Mouse (Mus musculus) heart, embryonic 12.5 days (tissue): Measurements from ENCODE around the gene Stk40. TPM values are rescaled to one million over a fixed set of nuclear protein-coding genes. Genes with fewer than 3 reads are reported as not detected.

ENCODE experiments used
- ATAC-seq: fragments of 200-750 bp; cut with Nextera tagmentation; 2 replicates; pipeline ENCODE4 v1.8.0; 2017; ENCODE audit warnings: moderate TSS enrichment, moderate library complexity; ENCODE audit not compliant: insufficient number of reproducible peaks, low FRiP score
- H3K27ac ChIP-seq: fragments of 300-500 bp; sonication (generic); 2 replicates; pipeline ENCODE4 v1.5.1; 2016; ENCODE audit warnings: mild to moderate bottlenecking, moderate library complexity; ENCODE audit not compliant: poor library complexity, severe bottlenecking
- H3K27me3 ChIP-seq: fragments of 300-500 bp; sonication (generic); replicated peaks from 2 replicates; pipeline ENCODE4 v1.6.1; 2016; ENCODE audit warnings: mild to moderate bottlenecking, moderate library complexity
- H3K36me3 ChIP-seq: fragments of 300-500 bp; sonication (generic); 2 replicates; pipeline ENCODE4 v1.6.1; 2016; ENCODE audit warnings: mild to moderate bottlenecking, moderate library complexity
- H3K4me1 ChIP-seq: fragments of 300-500 bp; sonication (generic); replicated peaks from 2 replicates; pipeline ENCODE4 v1.6.1; 2016; ENCODE audit warnings: mild to moderate bottlenecking
- H3K4me2 ChIP-seq: fragments of 300-500 bp; sonication (generic); 2 replicates; pipeline ENCODE4 v1.6.1; 2016; ENCODE audit warnings: mild to moderate bottlenecking, moderate library complexity
- H3K4me3 ChIP-seq: fragments of 300-500 bp; sonication (generic); 2 replicates; pipeline ENCODE4 v1.5.1; 2016; ENCODE audit warnings: mild to moderate bottlenecking
- H3K9ac ChIP-seq: fragments of 300-500 bp; sonication (generic); 2 replicates; pipeline ENCODE4 v1.6.1; 2016; ENCODE audit warnings: mild to moderate bottlenecking, moderate library complexity
- H3K9me3 ChIP-seq: fragments of 300-500 bp; sonication (generic); replicated peaks from 2 replicates; pipeline ENCODE4 v1.6.1; 2016; ENCODE audit warnings: mild to moderate bottlenecking, moderate library complexity
- WGBS: fragments of 180-500 bp; shearing (Covaris S2); methylation state at CpG from one replicate; pipeline ENCODE4 v1.1.7; 2016; 5-methylcytosine and 5-hydroxymethylcytosine counted together
- polyA plus RNA-seq: library from polyadenylated mRNA; unstranded; fragments of >200 nt; fragmentation: Nextera tagmentation; extraction: Ambion mirVana; gene quantifications from 2 replicates; pipeline ENCODE4 v1.2.1, GENCODE M21; 2016

The Stk40 gene
- 35.0 and 35.2 TPM in 2 replicates for polyA plus RNA-seq

GRCm38 (mm10) chr4:126103590-126104068 lies at the start of gene Stk40:
Stk40 (plus strand) TSS chr4:126103957.
- Histone ChIP-seq H3K4me1 (peaks cover 72% of the 10 kb centered on the region), H3K27me3 (no peaks in the 10 kb centered on the region), H3K9ac (peak within 1 kb of the TSS; percentile 92), H3K36me3 (peaks cover 7% of the 10 kb centered on the region; the same call in 1 of the 2 replicates), H3K9me3 (no peaks in the 10 kb centered on the region), H3K27ac (peak within 1 kb of the TSS; percentile 94), H3K4me3 (peak within 1 kb of the TSS; percentile 81), H3K4me2 (peak within 1 kb of the TSS; percentile 99)
- ATAC-seq: peak; percentile 92
- WGBS: 1% methylated on average over 32 of the region's 34 CpGs

DNA sequence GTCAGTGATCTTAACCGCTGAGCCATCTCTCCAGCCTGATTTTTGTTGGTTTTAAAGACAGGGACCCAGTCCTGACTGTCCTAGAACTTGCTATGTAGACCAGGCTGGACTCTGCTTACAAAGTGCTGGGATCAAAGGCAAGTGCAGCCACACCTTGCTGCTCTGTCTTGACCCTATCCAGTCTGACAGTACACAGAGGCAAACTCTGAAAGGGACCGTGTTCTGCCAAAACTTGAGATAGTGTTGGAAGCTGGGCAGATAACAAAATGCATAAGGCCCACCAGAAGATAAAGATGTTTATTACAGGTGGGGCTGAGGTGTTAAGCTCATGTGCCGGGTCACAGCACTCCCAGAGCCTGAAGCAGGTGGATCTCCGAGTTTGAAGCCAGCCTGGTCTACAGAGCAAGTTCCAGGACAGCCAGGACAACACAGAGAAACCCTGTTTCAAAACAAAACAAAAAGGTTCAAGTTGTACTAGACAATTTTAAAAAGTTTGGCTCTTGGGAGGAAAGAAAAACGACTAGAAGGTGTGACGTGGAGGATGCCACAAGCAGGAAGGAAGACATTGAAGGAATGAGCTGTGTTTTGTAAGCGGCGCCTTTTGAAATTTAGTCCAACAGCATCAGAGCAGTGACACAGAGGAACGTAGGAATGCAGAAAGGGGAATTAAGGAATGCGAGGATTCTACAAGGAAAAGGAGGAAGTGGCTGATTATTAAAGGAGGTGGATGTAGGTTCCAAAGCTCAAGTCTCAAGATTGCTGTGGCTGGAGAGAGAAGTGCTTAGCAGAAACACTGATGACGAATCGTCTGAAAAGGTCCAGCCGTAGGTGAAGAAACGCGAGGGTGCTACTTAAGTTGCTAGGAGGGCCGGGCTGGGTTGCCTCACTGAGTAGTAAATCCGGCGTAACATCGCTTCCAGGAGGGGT lies 46.3 kb upstream of the Stk40 start:
- peak overlapping the region; percentile 61 for H3K4me3 ChIP-seq

GRCm38 (mm10) chr4:126058134-126058996 lies 45.4 kb upstream of the Stk40 start, which contains the start of gene Oscp1:
Oscp1 (plus strand) TSS chr4:126058565.
- no peaks in the 10 kb centered on the region for H3K9me3 ChIP-seq
- peaks cover 26% of the 10 kb centered on the region for H3K36me3 ChIP-seq
- peaks cover 17% of the 10 kb centered on the region for H3K4me1 ChIP-seq
- H3K4me3 ChIP-seq: peak within 1 kb of the TSS; percentile 61
- ATAC-seq: peak; percentile 96
- under 1% methylated on average over 57 of the region's 57 CpGs for WGBS
- H3K9ac ChIP-seq: peak within 1 kb of the TSS; percentile 74
- peak within 1 kb of the TSS; percentile 92 for H3K4me2 ChIP-seq
- H3K27ac ChIP-seq: no peak within 1 kb of the TSS
- H3K27me3 ChIP-seq: no peaks in the 10 kb centered on the region

More for the DNA sequence above, 46.3 kb upstream of the Stk40 start:
- Histone ChIP-seq H3K4me2 (peak overlapping the region; percentile 92), H3K27me3 (no peaks in the 10 kb centered on the region), H3K9ac (peak overlapping the region; percentile 64), H3K9me3 (no peaks in the 10 kb centered on the region), H3K27ac (no peak overlapping the region), H3K36me3 (peaks cover 32% of the 10 kb centered on the region), H3K4me1 (peaks cover 17% of the 10 kb centered on the region)
- peak; percentile 23; the same call in 1 of the 2 replicates for ATAC-seq
- 10% methylated on average over 19 of the region's 19 CpGs for WGBS

- H3K9me3 ChIP-seq: no peaks in the 10 kb centered on the region
- ATAC-seq: no peak
- peak overlapping the region; percentile 61 for H3K4me3 ChIP-seq
- WGBS: 40% methylated on average over 9 of the region's 9 CpGs
- peak overlapping the region; percentile 92 for H3K4me2 ChIP-seq
- H3K27ac ChIP-seq: no peak overlapping the region
- H3K36me3 ChIP-seq: peaks cover 20% of the 10 kb centered on the region
- H3K9ac ChIP-seq: peak overlapping the region; percentile 74
- peaks cover 17% of the 10 kb centered on the region for H3K4me1 ChIP-seq
- H3K27me3 ChIP-seq: no peaks in the 10 kb centered on the region
These were observed 44.8 kb upstream of the Stk40 start for GRCm38 (mm10) chr4:126058997-126059362.

DNA sequence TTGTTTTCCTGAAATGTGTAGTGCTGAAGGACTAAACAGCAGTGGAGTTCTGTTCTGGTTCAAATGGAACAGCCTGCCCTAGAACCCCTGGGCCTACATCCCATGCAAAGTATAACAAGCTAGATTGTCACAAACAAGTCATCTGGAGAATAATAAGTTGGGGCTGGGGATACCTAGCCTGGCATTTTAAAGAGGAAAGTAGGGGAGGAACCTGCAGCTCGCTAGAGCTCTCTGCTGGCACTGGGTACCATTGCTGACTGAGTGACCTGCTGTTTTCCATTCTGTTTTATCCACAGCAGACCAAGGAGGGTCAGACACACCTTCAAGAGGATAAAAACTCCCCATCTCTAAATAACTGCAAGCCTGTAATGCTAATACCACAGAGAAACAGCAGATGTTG lies 40.9 kb upstream of the Stk40 start:
- no peak overlapping the region for H3K27ac ChIP-seq
- no peak for ATAC-seq
- no peak overlapping the region for H3K4me3 ChIP-seq
- no peak overlapping the region for H3K9ac ChIP-seq
- H3K36me3 ChIP-seq: no peaks in the 10 kb centered on the region
- 50% methylated on average over 1 of the region's 1 CpGs for WGBS
- no peak overlapping the region for H3K4me2 ChIP-seq
- H3K4me1 ChIP-seq: peaks cover 8% of the 10 kb centered on the region
- H3K9me3 ChIP-seq: no peaks in the 10 kb centered on the region
- no peaks in the 10 kb centered on the region for H3K27me3 ChIP-seq

- 77% methylated on average over 7 of the region's 7 CpGs for WGBS
- no peaks in the 10 kb centered on the region for H3K36me3 ChIP-seq
- H3K9me3 ChIP-seq: no peaks in the 10 kb centered on the region
- no peaks in the 10 kb centered on the region for H3K27me3 ChIP-seq
- H3K4me3 ChIP-seq: no peak overlapping the region
- H3K9ac ChIP-seq: no peak overlapping the region
- no peak overlapping the region for H3K27ac ChIP-seq
- ATAC-seq: no peak
- no peak overlapping the region for H3K4me2 ChIP-seq
- H3K4me1 ChIP-seq: no peaks in the 10 kb centered on the region
These were observed 38.5 kb upstream of the Stk40 start for GRCm38 (mm10) chr4:126065241-126065640.

- Histone ChIP-seq H3K27ac (no peak overlapping the region), H3K4me2 (no peak overlapping the region), H3K36me3 (no peaks in the 10 kb centered on the region), H3K27me3 (no peaks in the 10 kb centered on the region), H3K4me3 (no peak overlapping the region), H3K9me3 (no peaks in the 10 kb centered on the region), H3K9ac (no peak overlapping the region), H3K4me1 (no peaks in the 10 kb centered on the region)
- WGBS: 63% methylated on average over 15 of the region's 15 CpGs
- ATAC-seq: no peak
These were observed 36.2 kb upstream of the Stk40 start for GRCm38 (mm10) chr4:126067401-126068077.

DNA sequence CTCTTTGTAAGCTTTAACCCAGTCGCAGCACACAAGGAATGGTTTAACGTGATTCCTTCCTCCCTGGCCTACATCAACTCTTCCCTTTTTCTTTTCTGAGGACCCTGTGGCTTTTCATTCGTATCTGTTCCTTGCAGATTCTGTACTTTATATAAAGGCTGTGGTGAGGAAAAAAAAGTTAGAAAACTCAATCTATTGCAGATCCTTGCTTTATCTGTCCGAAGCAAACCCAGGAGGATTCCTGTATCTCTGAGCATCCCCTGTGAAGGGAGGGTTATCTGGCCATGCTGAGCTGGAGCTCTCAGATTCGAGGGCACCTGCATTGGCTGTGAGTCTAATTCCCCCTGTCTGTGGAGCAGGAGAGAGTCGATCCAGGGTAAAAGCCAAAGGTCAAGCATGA lies 34.9 kb upstream of the Stk40 start:
- 72% methylated on average over 6 of the region's 6 CpGs for WGBS
- ATAC-seq: no peak
- no peaks in the 10 kb centered on the region for H3K27me3 ChIP-seq

GRCm38 (mm10) chr4:126077833-126078232 lies 25.9 kb upstream of the Stk40 start:
- 79% methylated on average over 6 of the region's 6 CpGs for WGBS
- ATAC-seq: no peak
- H3K4me1 ChIP-seq: no peaks in the 10 kb centered on the region

More for the DNA sequence above, 34.9 kb upstream of the Stk40 start:
- H3K9ac ChIP-seq: no peak overlapping the region
- H3K4me2 ChIP-seq: no peak overlapping the region
- H3K27ac ChIP-seq: no peak overlapping the region
- H3K9me3 ChIP-seq: no peaks in the 10 kb centered on the region
- no peaks in the 10 kb centered on the region for H3K36me3 ChIP-seq
- no peak overlapping the region for H3K4me3 ChIP-seq
- no peaks in the 10 kb centered on the region for H3K4me1 ChIP-seq

GRCm38 (mm10) chr4:126079266-126079665 lies 24.5 kb upstream of the Stk40 start:
- 0 out of 2 replicates have a peak, but pooled peaks cover 3% of the 10 kb centered on the region for H3K36me3 ChIP-seq
- H3K4me1 ChIP-seq: no peaks in the 10 kb centered on the region
- no peak overlapping the region for H3K27ac ChIP-seq
- no peak overlapping the region for H3K4me2 ChIP-seq
- no peak for ATAC-seq
- WGBS: 76% methylated on average over 4 of the region's 4 CpGs
- no peaks in the 10 kb centered on the region for H3K27me3 ChIP-seq
- no peak overlapping the region for H3K9ac ChIP-seq
- no peak overlapping the region for H3K4me3 ChIP-seq
- H3K9me3 ChIP-seq: no peaks in the 10 kb centered on the region

More at GRCm38 (mm10) chr4:126077833-126078232, 25.9 kb upstream of the Stk40 start:
- Histone ChIP-seq H3K36me3 (0 out of 2 replicates have a peak, but pooled peaks cover 3% of the 10 kb centered on the region), H3K4me2 (no peak overlapping the region), H3K27ac (no peak overlapping the region), H3K9ac (no peak overlapping the region), H3K9me3 (no peaks in the 10 kb centered on the region), H3K27me3 (no peaks in the 10 kb centered on the region), H3K4me3 (no peak overlapping the region)
